Mouse (Mus musculus): ENCODE measurements around the gene Ppp6c. TPM values are rescaled to one million over a fixed set of nuclear protein-coding genes. Genes with fewer than 3 reads are reported as not detected.

The Ppp6c gene
- polyA plus RNA-seq, 1 experiment from 2014 or later = 76.8 TPM

DNA sequence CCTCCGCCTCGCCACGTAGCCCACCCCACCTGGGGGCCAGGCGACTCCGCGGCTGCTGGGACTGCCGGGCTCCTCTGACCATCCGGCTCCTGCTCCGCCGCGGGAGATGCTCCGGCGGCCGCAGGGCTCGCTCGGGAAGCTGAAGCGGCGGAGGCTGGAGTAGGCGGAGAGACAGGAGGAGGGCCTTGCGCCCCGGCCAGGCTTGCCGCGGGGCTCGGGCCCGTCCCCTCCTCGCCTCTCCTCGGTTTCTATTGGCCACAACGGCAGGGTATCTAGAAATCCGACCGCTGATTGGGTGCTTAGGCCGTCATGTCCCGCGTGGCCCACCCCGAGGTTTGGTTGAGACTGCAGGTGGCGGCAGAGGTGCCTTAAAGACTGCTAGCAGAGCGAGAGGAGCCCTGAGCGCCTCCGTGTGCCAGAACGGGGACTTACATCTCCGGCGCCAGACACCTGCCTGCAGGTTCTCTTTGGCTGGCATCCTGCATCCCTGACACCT, 35.6 kb downstream of the Ppp6c start, which contains the start of gene Scai:
TSS of gene Scai (minus strand) at position 174 of the 496 bp plus-strand sequence.
- DNase-seq (ENCODE audit: extremely low spot score, low spot score) = peak; percentile 96
- under 1% methylated on average over 41 of the region's 41 CpGs for WGBS
- H3K27ac ChIP-seq = peak within 1 kb of the TSS; percentile 98
- H3K36me3 ChIP-seq (replicated peaks) = peaks cover 25% of the 10 kb centered on the region
- no peaks in the 10 kb centered on the region for H3K9me3 ChIP-seq
- peaks cover 22% of the 10 kb centered on the region for H3K4me1 ChIP-seq
- no peaks in the 10 kb centered on the region for H3K27me3 ChIP-seq (ENCODE audit: poor library complexity, severe bottlenecking)
- peak within 1 kb of the TSS; percentile 95 for H3K4me3 ChIP-seq

DNA sequence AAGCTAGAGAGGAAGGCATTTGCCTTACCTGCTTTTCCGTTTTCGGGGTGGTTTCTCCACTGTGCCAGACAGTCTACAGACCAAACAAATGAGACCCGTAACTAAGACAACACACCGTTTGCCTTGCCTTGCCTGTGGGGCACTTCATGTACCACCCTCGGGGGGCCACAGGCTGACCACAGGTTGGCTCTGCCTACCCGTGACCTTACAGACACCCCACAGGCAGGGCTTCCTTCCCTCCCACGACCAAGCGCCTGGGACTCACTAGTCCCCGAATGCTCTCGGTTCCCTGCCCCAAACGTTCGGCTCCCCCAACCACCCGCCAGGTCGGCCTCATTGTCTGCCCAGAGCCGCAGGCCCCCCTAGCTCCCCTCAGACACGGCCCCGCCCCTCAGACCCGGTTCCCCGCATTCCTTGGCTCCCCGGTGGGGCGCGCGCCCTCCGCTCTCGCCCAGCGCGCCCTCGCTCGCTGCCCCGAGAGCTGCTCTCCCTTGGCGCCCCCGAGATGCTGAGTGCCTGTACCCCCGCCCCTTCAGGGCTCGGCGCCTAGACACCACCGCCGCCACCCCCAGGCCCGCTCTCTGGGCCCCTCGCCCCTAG, 36.2 kb downstream of the Ppp6c start:
- Histone ChIP-seq H3K4me1 (peaks cover 22% of the 10 kb centered on the region), H3K4me3 (peak overlapping the region; percentile 95), H3K27ac (peak overlapping the region; percentile 98), H3K9me3 (no peaks in the 10 kb centered on the region), H3K27me3 (ENCODE audit: poor library complexity, severe bottlenecking) (no peaks in the 10 kb centered on the region), H3K36me3 (replicated peaks) (peaks cover 28% of the 10 kb centered on the region)
- under 1% methylated on average over 38 of the region's 39 CpGs for WGBS
- no peak for DNase-seq (ENCODE audit: extremely low spot score, low spot score)

DNA sequence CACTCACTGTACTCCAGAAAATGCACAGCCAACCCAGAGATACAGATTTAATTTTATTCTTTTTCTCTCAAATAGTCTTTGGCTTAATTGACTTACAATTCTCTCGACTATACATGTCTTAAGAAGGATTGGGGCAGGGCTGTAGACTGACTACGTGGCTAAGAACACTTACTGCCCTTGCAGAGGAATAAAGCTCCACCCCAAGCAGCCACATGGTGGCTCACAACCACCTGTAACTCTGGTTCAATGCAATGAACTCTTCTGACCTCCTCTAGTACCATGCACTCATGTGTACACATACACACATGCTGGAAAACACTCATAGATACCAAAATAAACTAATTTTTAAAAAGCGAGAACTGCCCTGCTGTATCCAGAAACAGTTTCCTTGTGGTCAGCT, 40.3 kb downstream of the Ppp6c start:
- DNase-seq (ENCODE audit: extremely low spot score, low spot score) = no peak
- no peaks in the 10 kb centered on the region for H3K9me3 ChIP-seq
- no peak overlapping the region for H3K4me3 ChIP-seq
- H3K36me3 ChIP-seq (replicated peaks) = peaks cover 61% of the 10 kb centered on the region
- H3K27ac ChIP-seq = no peak overlapping the region
- H3K4me1 ChIP-seq = peaks cover 20% of the 10 kb centered on the region
- 75% methylated on average over 3 of the region's 3 CpGs for WGBS
- H3K27me3 ChIP-seq (ENCODE audit: poor library complexity, severe bottlenecking) = no peaks in the 10 kb centered on the region

DNA sequence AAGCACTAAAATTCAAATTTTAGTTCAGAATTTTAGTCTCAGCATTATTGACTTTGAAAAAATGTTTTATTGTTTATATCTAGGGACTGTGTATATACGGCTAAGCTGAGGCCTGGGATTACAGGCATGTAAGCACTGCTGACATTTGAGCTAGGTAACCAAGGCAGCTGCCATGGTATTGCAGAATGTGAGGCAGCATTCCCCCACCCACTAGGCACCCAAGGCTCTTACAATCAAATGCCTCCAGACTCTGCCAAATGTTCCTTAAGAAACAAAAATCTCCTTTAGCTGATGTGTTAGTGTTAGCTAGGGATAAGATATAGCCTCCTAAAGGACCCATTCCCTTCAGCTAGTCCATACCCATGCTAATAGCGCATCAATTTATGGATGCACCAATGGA, 42.7 kb downstream of the Ppp6c start:
- no peak for DNase-seq (ENCODE audit: extremely low spot score, low spot score)
- Histone ChIP-seq H3K27ac (no peak overlapping the region), H3K36me3 (replicated peaks) (peaks cover 81% of the 10 kb centered on the region), H3K4me3 (no peak overlapping the region), H3K27me3 (ENCODE audit: poor library complexity, severe bottlenecking) (no peaks in the 10 kb centered on the region), H3K9me3 (no peaks in the 10 kb centered on the region), H3K4me1 (peaks cover 2% of the 10 kb centered on the region)
- 89% methylated on average over 2 of the region's 2 CpGs for WGBS

GRCm38 (mm10) chr2:39160996-39161395, 65.3 kb downstream of the Ppp6c start:
- H3K27ac ChIP-seq = no peak overlapping the region
- H3K4me1 ChIP-seq = no peaks in the 10 kb centered on the region
- no peak overlapping the region for H3K4me3 ChIP-seq
- no peaks in the 10 kb centered on the region for H3K9me3 ChIP-seq
- no peak for DNase-seq (ENCODE audit: extremely low spot score, low spot score)
- 96% methylated on average over 1 of the region's 1 CpGs for WGBS
- no peaks in the 10 kb centered on the region for H3K27me3 ChIP-seq (ENCODE audit: poor library complexity, severe bottlenecking)
- H3K36me3 ChIP-seq (replicated peaks) = peaks cover 23% of the 10 kb centered on the region

- no peak for DNase-seq (ENCODE audit: extremely low spot score, low spot score)
- Histone ChIP-seq H3K9me3 (no peaks in the 10 kb centered on the region), H3K27ac (no peak overlapping the region), H3K36me3 (replicated peaks) (peaks cover 26% of the 10 kb centered on the region), H3K27me3 (ENCODE audit: poor library complexity, severe bottlenecking) (no peaks in the 10 kb centered on the region), H3K4me1 (no peaks in the 10 kb centered on the region), H3K4me3 (no peak overlapping the region)
- WGBS = 97% methylated on average over 1 of the region's 1 CpGs
Measured at GRCm38 (mm10) chr2:39157916-39158315, 68.3 kb downstream of the Ppp6c start.

DNA sequence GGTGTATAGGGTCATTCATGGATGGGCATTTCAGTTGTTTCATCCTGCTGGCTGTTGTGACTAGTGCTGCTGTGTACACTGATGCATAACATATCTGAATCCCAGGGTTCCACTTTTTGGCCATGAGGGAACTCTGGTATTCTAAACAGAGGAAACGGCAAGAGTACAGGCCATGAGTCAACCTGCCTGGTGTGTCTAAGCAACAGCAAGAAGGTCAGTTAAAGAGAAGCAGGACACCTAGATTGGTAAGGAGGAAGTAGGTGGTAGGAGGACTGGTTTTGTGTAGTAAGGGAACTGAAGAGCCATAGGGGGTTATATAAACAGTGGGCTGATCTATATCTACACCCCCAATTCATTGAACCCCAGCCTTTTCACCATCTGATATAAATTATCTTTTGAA, 69.4 kb downstream of the Ppp6c start:
- no peaks in the 10 kb centered on the region for H3K9me3 ChIP-seq
- no peak overlapping the region for H3K27ac ChIP-seq
- DNase-seq (ENCODE audit: extremely low spot score, low spot score) = no peak
- H3K4me1 ChIP-seq = no peaks in the 10 kb centered on the region
- H3K4me3 ChIP-seq = no peak overlapping the region
- peaks cover 23% of the 10 kb centered on the region for H3K36me3 ChIP-seq (replicated peaks)
- WGBS = 97% methylated on average over 1 of the region's 1 CpGs
- no peaks in the 10 kb centered on the region for H3K27me3 ChIP-seq (ENCODE audit: poor library complexity, severe bottlenecking)

DNA sequence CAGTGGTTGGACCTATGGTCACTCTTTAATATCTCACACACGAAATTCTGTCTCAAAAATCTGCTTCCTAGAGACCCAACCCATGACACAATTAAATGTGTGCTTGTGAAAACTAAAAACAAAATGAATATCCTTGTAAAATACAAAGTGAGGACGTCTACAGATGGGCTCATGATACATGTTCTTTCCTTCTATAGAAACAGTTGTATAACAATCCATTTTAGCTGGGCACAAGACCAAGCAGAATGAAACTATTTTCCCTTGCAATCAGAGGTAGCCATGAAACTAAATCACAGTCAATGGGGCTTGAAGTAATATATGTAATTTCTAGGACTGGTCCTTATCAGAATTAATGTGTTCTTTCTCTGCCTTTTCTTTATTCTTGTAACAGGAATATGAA, 75.3 kb downstream of the Ppp6c start:
- Histone ChIP-seq H3K4me3 (no peak overlapping the region), H3K27ac (no peak overlapping the region), H3K36me3 (replicated peaks) (peaks cover 23% of the 10 kb centered on the region), H3K9me3 (no peaks in the 10 kb centered on the region), H3K27me3 (ENCODE audit: poor library complexity, severe bottlenecking) (no peaks in the 10 kb centered on the region), H3K4me1 (no peaks in the 10 kb centered on the region)
- no peak for DNase-seq (ENCODE audit: extremely low spot score, low spot score)
- 75% methylated on average over 2 of the region's 2 CpGs for WGBS

DNA sequence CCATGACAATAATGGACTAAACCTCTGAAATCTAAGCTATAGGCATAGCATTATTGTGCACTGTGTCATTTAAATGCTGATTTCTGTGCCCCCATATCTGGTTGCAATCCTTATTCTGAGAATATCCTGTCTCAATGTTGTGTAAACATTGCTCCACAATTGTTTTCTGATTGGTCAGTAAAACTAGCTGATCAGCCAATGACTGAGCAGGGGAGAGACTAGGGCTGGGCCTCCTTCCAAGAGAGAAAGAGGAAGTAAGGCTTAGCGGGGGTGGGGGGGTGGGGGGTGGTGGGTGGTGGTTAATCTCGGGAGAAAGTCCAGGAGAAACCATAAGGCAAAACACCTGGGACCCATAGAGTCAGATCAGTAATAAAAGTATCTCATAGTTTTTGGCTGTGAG, 78.2 kb downstream of the Ppp6c start:
- WGBS = 67% methylated on average over 2 of the region's 2 CpGs
- Histone ChIP-seq H3K27me3 (ENCODE audit: poor library complexity, severe bottlenecking) (no peaks in the 10 kb centered on the region), H3K27ac (no peak overlapping the region), H3K4me3 (no peak overlapping the region), H3K4me1 (no peaks in the 10 kb centered on the region), H3K36me3 (replicated peaks) (peaks cover 18% of the 10 kb centered on the region), H3K9me3 (no peaks in the 10 kb centered on the region)
- no peak for DNase-seq (ENCODE audit: extremely low spot score, low spot score)

GRCm38 (mm10) chr2:39146469-39146868, 79.8 kb downstream of the Ppp6c start:
- DNase-seq (ENCODE audit: extremely low spot score, low spot score) = no peak
- Histone ChIP-seq H3K4me3 (no peak overlapping the region), H3K27me3 (ENCODE audit: poor library complexity, severe bottlenecking) (no peaks in the 10 kb centered on the region), H3K9me3 (no peaks in the 10 kb centered on the region), H3K27ac (no peak overlapping the region), H3K4me1 (no peaks in the 10 kb centered on the region), H3K36me3 (replicated peaks) (peaks cover 16% of the 10 kb centered on the region)
- WGBS = 91% methylated on average over 1 of the region's 1 CpGs

Other genes with a start within 250 kb of the Ppp6c start
- 1.7 and 1.9 TPM in 2 replicates for gene Wdr38, start 229.0 kb downstream of the Ppp6c start, polyA plus RNA-seq (2016; fragmentation: Nextera tagmentation; extraction: Ambion mirVana)
- gene Arpc5l, start 221.1 kb downstream of the Ppp6c start, polyA plus RNA-seq (2016; fragmentation: Nextera tagmentation; extraction: Ambion mirVana) = 126 and 131 TPM in 2 replicates
- gene Rpl35, start 220.8 kb downstream of the Ppp6c start, polyA plus RNA-seq (2016; fragmentation: Nextera tagmentation; extraction: Ambion mirVana) = 1,010 and 1,015 TPM in 2 replicates
- 22.7 and 24.0 TPM in 2 replicates for gene Golga1, start 160.9 kb downstream of the Ppp6c start, polyA plus RNA-seq (2016; fragmentation: Nextera tagmentation; extraction: Ambion mirVana)
- gene Scai, start 35.7 kb downstream of the Ppp6c start, polyA plus RNA-seq (2016; fragmentation: Nextera tagmentation; extraction: Ambion mirVana) = 9.2 and 10.4 TPM in 2 replicates

Data from forebrain, embryonic 10.5 days (tissue).